43 mouse cellular contexts compared by ENCODE assay signal in the genomic region with DNA sequence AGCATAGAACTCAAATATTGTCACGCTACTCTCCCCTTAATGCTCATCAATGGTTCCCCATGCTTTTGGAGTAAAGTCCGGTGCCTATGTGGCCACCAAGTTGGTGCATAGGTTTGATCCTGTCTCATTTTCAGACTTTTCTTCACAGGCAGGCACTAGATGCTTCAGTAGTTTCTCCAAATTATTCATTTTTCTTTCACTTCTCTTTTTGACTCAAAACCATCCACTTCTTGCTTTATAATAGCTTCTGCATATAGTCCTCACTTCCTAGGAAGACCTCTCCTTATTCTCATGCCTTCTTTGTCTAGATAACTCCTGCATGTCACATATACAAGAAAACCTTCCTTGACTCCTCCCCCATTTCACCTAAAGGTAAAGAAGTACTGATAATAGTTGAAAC. TPM values are rescaled to one million over a fixed set of nuclear protein-coding genes. Genes with fewer than 3 reads are reported as not detected.
"Had no signal": no experiment of that assay in that cellular context is flagged by ENCODE, and none has a peak within 500 bp of the region (broad histone marks: within the 10 kb centered on the region; RNA-seq: fewer than 3 reads in every experiment).

No protein-coding gene starts in this region.

- H3K36me3 ChIP-seq: heart, embryonic 10.5 days; heart, embryonic 12.5 days; heart, embryonic 13.5 days; heart, embryonic 15.5 days; hindbrain, embryonic 10.5 days; hindbrain, embryonic 12.5 days; hindbrain, embryonic 13.5 days; hindbrain, embryonic 15.5 days; intestine, embryonic 15.5 days; kidney, embryonic 15.5 days had no signal

- H3K4me2 ChIP-seq: heart, embryonic 11.5 days; heart, embryonic 12.5 days; heart, embryonic 13.5 days; heart, embryonic 15.5 days; hindbrain, embryonic 12.5 days; hindbrain, embryonic 13.5 days; hindbrain, embryonic 14.5 days; hindbrain, embryonic 15.5 days; intestine, embryonic 15.5 days; kidney, embryonic 15.5 days had no signal

- H3K27ac ChIP-seq: heart, embryonic 10.5 days; heart, embryonic 13.5 days; heart, embryonic 15.5 days; hindbrain, embryonic 10.5 days; hindbrain, embryonic 12.5 days; hindbrain, embryonic 13.5 days; hindbrain, embryonic 14.5 days; hindbrain, embryonic 15.5 days; hindbrain, postnatal 0 days; intestine, embryonic 15.5 days; kidney, embryonic 15.5 days; kidney, postnatal 0 days; layer of hippocampus, adult 2 months; left cerebral cortex, adult 2 months had no signal

- H3K9me3 ChIP-seq: heart, embryonic 10.5 days; heart, embryonic 12.5 days; heart, embryonic 13.5 days; heart, embryonic 15.5 days; hindbrain, embryonic 10.5 days; hindbrain, embryonic 12.5 days; hindbrain, embryonic 13.5 days; hindbrain, embryonic 15.5 days; intestine, embryonic 15.5 days; kidney, embryonic 15.5 days had no signal

- H3K4me3 ChIP-seq: heart, embryonic 10.5 days; heart, embryonic 12.5 days; heart, embryonic 13.5 days; heart, embryonic 15.5 days; hindbrain, embryonic 10.5 days; hindbrain, embryonic 12.5 days; hindbrain, embryonic 13.5 days; hindbrain, embryonic 15.5 days; intestine, embryonic 15.5 days; kidney, embryonic 15.5 days; layer of hippocampus, adult 2 months; left cerebral cortex, adult 2 months had no signal

- H3K9ac ChIP-seq: heart, embryonic 12.5 days; heart, embryonic 13.5 days; heart, embryonic 15.5 days; hindbrain, embryonic 12.5 days; hindbrain, embryonic 13.5 days; hindbrain, embryonic 14.5 days; hindbrain, embryonic 15.5 days; intestine, embryonic 15.5 days; kidney, embryonic 15.5 days had no signal

- H3K27me3 ChIP-seq: heart, embryonic 12.5 days; heart, embryonic 13.5 days; heart, embryonic 15.5 days; hindbrain, embryonic 12.5 days; hindbrain, embryonic 13.5 days; hindbrain, embryonic 15.5 days; intestine, embryonic 15.5 days; kidney, embryonic 15.5 days had no signal

- ATAC-seq: hindbrain, embryonic 16.5 days; hindbrain, postnatal 0 days; inflammation-experienced regulatory T-cells, adult 6 months; intestine, embryonic 15.5 days; intestine, embryonic 16.5 days; intestine, postnatal 0 days had no signal

- DNase-seq: heart, postnatal 10 days; heart, postnatal 14 days; heart, postnatal 36 days; heart, postnatal 4 days; kidney, adult 11 months; kidney, adult 18-20 months; kidney, adult 2 months; kidney, adult 8-10 months; kidney, adult 9 months; kidney, postnatal 10 days; kidney, postnatal 14 days; kidney, postnatal 25 days; kidney, postnatal 36 days; kidney, postnatal 4 days; layer of hippocampus, adult 9-11 months; layer of hippocampus, postnatal 36 days had no signal

- H3K4me1 ChIP-seq: heart, embryonic 10.5 days; heart, embryonic 12.5 days; heart, embryonic 13.5 days; heart, embryonic 15.5 days; hindbrain, embryonic 10.5 days; hindbrain, embryonic 12.5 days; hindbrain, embryonic 13.5 days; hindbrain, embryonic 15.5 days; intestine, embryonic 15.5 days; kidney, embryonic 15.5 days had no signal

RNA-seq across cellular contexts. Expression of a gene that starts 42.1 kb away (rescaled TPM):
- total RNA-seq: heart, postnatal 10 days; heart, postnatal 14 days; heart, postnatal 25 days; heart, postnatal 36 days; heart, postnatal 4 days; hematopoietic stem cell, adult 5-6 weeks had no signal
- polyA plus RNA-seq: heart, embryonic 14.5 days; heart, embryonic 15.5 days; heart, embryonic 16.5 days; heart, postnatal 0 days; hindbrain, embryonic 11.5 days; inflammation-experienced regulatory T-cells, adult 6 months; intestine, postnatal 0 days; kidney, postnatal 0 days; large intestine, adult 2 months had no signal
